Mouse (Mus musculus) midbrain, postnatal 0 days (tissue): ENCODE data around the gene Gprc5a. TPM values are rescaled to one million over a fixed set of nuclear protein-coding genes. Genes with fewer than 3 reads are reported as not detected.

Source experiments
- ATAC-seq: fragments of 200-750 bp; cut with Nextera tagmentation; 2 replicates; pipeline ENCODE4 v1.8.0; 2017; ENCODE audit warnings: moderate number of reproducible peaks, mild to moderate bottlenecking, moderate TSS enrichment, moderate library complexity; ENCODE audit not compliant: low FRiP score
- DNase-seq: peaks from one replicate; pipeline ENCODE4 v3.0.0-alpha.2; 2015; ENCODE audit warnings: low spot score
- H3K27ac ChIP-seq: fragments of 300-500 bp; sonication (generic); 2 replicates; pipeline ENCODE4 v1.5.1; 2014; ENCODE audit warnings: low read depth, mild to moderate bottlenecking, low read length, mixed read lengths
- H3K27me3 ChIP-seq: fragments of 300-500 bp; sonication (generic); 2 replicates; pipeline ENCODE4 v1.6.1; 2014; ENCODE audit warnings: low read length, control low read depth, mixed read lengths; ENCODE audit not compliant: insufficient read depth
- H3K36me3 ChIP-seq: fragments of 300-500 bp; sonication (generic); 2 replicates; pipeline ENCODE4 v1.6.1; 2014; ENCODE audit warnings: low read length, control low read depth, mixed read lengths; ENCODE audit not compliant: insufficient read depth
- H3K4me1 ChIP-seq: fragments of 300-500 bp; sonication (generic); 2 replicates; pipeline ENCODE4 v1.6.1; 2014; ENCODE audit warnings: mild to moderate bottlenecking, control low read depth, antibody characterized with exemption, low read length, mixed read lengths; ENCODE audit not compliant: insufficient read depth
- H3K4me2 ChIP-seq: fragments of 300-500 bp; sonication (generic); 2 replicates; pipeline ENCODE4 v1.6.1; 2014; ENCODE audit warnings: low read depth, mild to moderate bottlenecking, low read length, mixed read lengths; ENCODE audit not compliant: poor library complexity, severe bottlenecking
- H3K4me3 ChIP-seq: fragments of 300-500 bp; sonication (generic); 2 replicates; pipeline ENCODE4 v1.5.1; 2014; ENCODE audit warnings: low read depth, mild to moderate bottlenecking, low read length, moderate library complexity
- H3K9ac ChIP-seq: fragments of 300-500 bp; sonication (generic); replicated peaks from 2 replicates; pipeline ENCODE4 v1.6.1; 2014; ENCODE audit warnings: mild to moderate bottlenecking, low read length, moderate library complexity, mixed read lengths; ENCODE audit not compliant: poor library complexity, severe bottlenecking
- H3K9me3 ChIP-seq: fragments of 300-500 bp; sonication (generic); 2 replicates; pipeline ENCODE4 v1.6.1; 2016; ENCODE audit warnings: low read length, control low read depth
- CTCF ChIP-seq: IDR thresholded peaks from 2 replicates; pipeline ENCODE4 v1.5.1; 2016; ENCODE audit warnings: antibody characterized with exemption, mild to moderate bottlenecking
- WGBS: fragments of 180-500 bp; shearing (Covaris S2); extraction: QIAGEN DNeasy Blood & Tissue Kit; methylation state at CpG from one replicate; pipeline ENCODE4 v1.1.7; 2014; 5-methylcytosine and 5-hydroxymethylcytosine counted together
- polyA plus RNA-seq: library from polyadenylated mRNA; unstranded; fragments of >200 nt; fragmentation: Nextera tagmentation; extraction: Ambion mirVana; gene quantifications from 2 replicates; pipeline ENCODE4 v1.2.1, GENCODE M21; 2015
- total RNA-seq: library from RNA; depleted of rRNA; stranded (reverse); fragments of >200 nt; gene quantifications from 2 replicates; pipeline ENCODE4 v1.2.3, GENCODE M21; 2014

Gene Gprc5a
- total and polyA plus RNA-seq, 2 experiments from 2014 or later: 0.49 TPM; not detected in 1

GRCm38 (mm10) chr6:135047276-135047675 lies 18.2 kb upstream of the Gprc5a start:
- DNase-seq (no peak), ATAC-seq (no peak)
- 73% methylated on average over 9 of the region's 9 CpGs for WGBS
- H3K4me3 ChIP-seq: no peak overlapping the region
- H3K27ac ChIP-seq: no peak overlapping the region
- no peaks in the 10 kb centered on the region for H3K4me1 ChIP-seq
- no peaks in the 10 kb centered on the region for H3K9me3 ChIP-seq
- H3K27me3 ChIP-seq: no peaks in the 10 kb centered on the region
- H3K4me2 ChIP-seq: no peak overlapping the region
- no peaks in the 10 kb centered on the region for H3K36me3 ChIP-seq
- H3K9ac ChIP-seq: no peak overlapping the region
- TF ChIP-seq CTCF: no peak

- Histone ChIP-seq H3K4me1 (no peaks in the 10 kb centered on the region), H3K4me3 (no peak overlapping the region), H3K36me3 (no peaks in the 10 kb centered on the region), H3K9me3 (no peaks in the 10 kb centered on the region), H3K4me2 (no peak overlapping the region), H3K9ac (no peak overlapping the region), H3K27ac (no peak overlapping the region), H3K27me3 (no peaks in the 10 kb centered on the region)
- DNase-seq: no peak
- no peak for TF ChIP-seq CTCF
- WGBS: 85% methylated on average over 6 of the region's 6 CpGs
- ATAC-seq: no peak
These were observed 16.9 kb upstream of the Gprc5a start for GRCm38 (mm10) chr6:135048509-135048908.

GRCm38 (mm10) chr6:135048956-135049355 lies 16.5 kb upstream of the Gprc5a start:
- H3K4me2 ChIP-seq: no peak overlapping the region
- ATAC-seq (no peak), DNase-seq (no peak)
- H3K9me3 ChIP-seq: no peaks in the 10 kb centered on the region
- no peaks in the 10 kb centered on the region for H3K27me3 ChIP-seq
- no peak overlapping the region for H3K9ac ChIP-seq
- TF ChIP-seq CTCF: no peak
- 84% methylated on average over 16 of the region's 16 CpGs for WGBS
- no peak overlapping the region for H3K4me3 ChIP-seq
- H3K4me1 ChIP-seq: no peaks in the 10 kb centered on the region
- H3K27ac ChIP-seq: no peak overlapping the region
- H3K36me3 ChIP-seq: no peaks in the 10 kb centered on the region

- Histone ChIP-seq H3K9me3 (no peaks in the 10 kb centered on the region), H3K4me1 (no peaks in the 10 kb centered on the region), H3K4me3 (no peak overlapping the region), H3K27ac (no peak overlapping the region), H3K9ac (no peak overlapping the region), H3K27me3 (no peaks in the 10 kb centered on the region), H3K36me3 (no peaks in the 10 kb centered on the region), H3K4me2 (no peak overlapping the region)
- DNase-seq: no peak
- ATAC-seq: no peak
- no peak for TF ChIP-seq CTCF
- 79% methylated on average over 3 of the region's 3 CpGs for WGBS
These were observed 11.7 kb upstream of the Gprc5a start for GRCm38 (mm10) chr6:135053789-135054188.

GRCm38 (mm10) chr6:135055882-135056281 lies 9.6 kb upstream of the Gprc5a start:
- Histone ChIP-seq H3K27ac (no peak overlapping the region), H3K4me2 (no peak overlapping the region), H3K4me3 (no peak overlapping the region), H3K36me3 (no peaks in the 10 kb centered on the region), H3K9me3 (no peaks in the 10 kb centered on the region), H3K4me1 (no peaks in the 10 kb centered on the region), H3K9ac (no peak overlapping the region), H3K27me3 (no peaks in the 10 kb centered on the region)
- ATAC-seq (no peak), DNase-seq (no peak)
- WGBS: 70% methylated on average over 4 of the region's 4 CpGs
- no peak for TF ChIP-seq CTCF

GRCm38 (mm10) chr6:135060728-135061127 lies 4.7 kb upstream of the Gprc5a start:
- Histone ChIP-seq H3K36me3 (no peaks in the 10 kb centered on the region), H3K4me1 (peaks cover 3% of the 10 kb centered on the region; the same call in 1 of the 2 replicates), H3K27ac (no peak overlapping the region), H3K27me3 (peaks cover 4% of the 10 kb centered on the region), H3K9me3 (no peaks in the 10 kb centered on the region), H3K4me2 (no peak overlapping the region), H3K9ac (no peak overlapping the region), H3K4me3 (no peak overlapping the region)
- TF ChIP-seq CTCF: no peak
- ATAC-seq (no peak), DNase-seq (no peak)
- 93% methylated on average over 4 of the region's 4 CpGs for WGBS
